Mouse (Mus musculus) kidney, adult 2 months (tissue): ENCODE data around the gene Usp48.

Experiments used
- CTCF ChIP-seq: fragments of 200-500 bp; conservative IDR thresholded peaks from 2 replicates; pipeline ENCODE4 v1.5.1; 2011; ENCODE audit warnings: low read depth, mild to moderate bottlenecking, control low read depth, low read length, moderate library complexity, mixed read lengths; ENCODE audit not compliant: insufficient read depth, insufficient read length
- POLR2A ChIP-seq: fragments of 200-500 bp; IDR thresholded peaks from one replicate; pipeline ENCODE4 v1.6.1; 2011; ENCODE audit warnings: low read depth, low read length, control low read depth

GRCm38 (mm10) chr4:137631596-137631995 is 38.0 kb downstream of the Usp48 start:
- TF ChIP-seq CTCF: no peak
- TF ChIP-seq POLR2A: no peak
